Mouse (Mus musculus): ENCODE measurements around the gene Afg1l.

Afg1l gene

DNA sequence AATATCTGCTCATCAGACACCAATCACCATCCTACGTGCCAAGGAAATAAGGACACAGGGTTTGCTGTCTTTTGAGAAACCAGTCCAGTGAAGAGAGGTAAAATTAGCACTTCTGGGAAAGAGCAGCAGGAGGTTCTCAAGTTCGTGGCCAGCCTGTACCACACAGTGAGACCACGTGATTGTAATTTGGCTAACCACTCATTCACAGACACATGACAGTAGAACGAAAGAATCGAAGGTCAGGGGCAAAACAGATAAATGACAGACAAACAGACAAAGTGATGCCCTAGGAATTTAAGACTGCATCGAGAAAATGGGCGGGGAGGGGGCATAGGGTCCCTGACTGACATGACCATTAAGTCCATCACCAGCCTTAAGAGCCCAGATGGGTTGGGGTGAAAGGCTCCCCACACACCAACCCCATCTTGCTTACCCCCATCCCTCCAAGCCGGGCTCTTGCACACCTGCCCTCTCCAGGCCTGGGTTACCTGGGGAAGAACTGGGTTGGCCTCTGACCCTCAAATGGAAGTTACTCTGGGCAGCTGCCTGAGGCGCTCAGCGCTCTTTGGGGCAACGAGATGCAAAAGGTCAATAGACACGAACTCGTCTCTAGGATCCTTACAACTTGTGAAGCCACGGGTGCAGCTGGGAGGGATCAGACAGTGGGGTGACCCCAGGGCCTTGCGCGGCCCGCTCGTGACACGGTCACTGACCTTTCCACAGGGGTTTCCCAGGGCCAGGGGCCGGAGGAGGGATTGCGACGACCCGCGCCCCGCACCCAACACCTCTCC is 620 bp downstream of the Afg1l start:
- DNase-seq (ENCODE audit: low spot score in 2 of 2) = no peak

DNA sequence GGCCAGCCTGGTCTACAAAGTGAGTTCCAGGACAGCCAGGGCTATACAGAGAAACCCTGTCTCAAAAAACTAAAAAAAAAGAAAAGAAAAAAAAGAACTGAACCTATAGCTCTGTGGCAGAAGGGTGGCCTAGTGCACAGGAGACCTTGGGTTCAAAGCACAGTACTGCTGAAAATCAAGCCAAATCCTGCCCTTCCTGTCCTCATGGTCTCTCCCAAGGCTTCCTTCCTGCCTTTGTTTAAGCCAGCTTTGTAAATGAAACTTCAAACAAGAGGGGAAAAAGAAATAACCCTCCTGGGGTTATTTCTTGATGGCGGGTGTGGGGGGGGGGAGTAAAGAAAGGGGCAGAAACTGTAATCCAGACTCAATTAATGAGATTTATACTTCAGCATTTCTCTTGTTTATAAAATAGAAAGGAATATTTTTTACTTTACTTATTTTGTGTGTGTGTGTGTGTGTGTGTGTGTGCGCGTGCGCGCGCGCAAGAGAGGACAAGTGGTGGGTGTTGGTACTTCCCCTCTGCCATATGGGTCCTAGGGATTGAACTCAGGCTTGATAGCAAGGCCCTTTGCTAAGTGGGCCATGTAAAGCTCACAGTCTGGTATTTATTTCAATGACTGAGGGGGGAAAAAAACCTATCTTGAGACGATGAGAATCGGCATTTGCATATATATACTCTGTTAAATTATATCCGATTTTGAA is 1.4 kb downstream of the Afg1l start:
- DNase-seq (ENCODE audit: low spot score in 2 of 2) = no peak

DNA sequence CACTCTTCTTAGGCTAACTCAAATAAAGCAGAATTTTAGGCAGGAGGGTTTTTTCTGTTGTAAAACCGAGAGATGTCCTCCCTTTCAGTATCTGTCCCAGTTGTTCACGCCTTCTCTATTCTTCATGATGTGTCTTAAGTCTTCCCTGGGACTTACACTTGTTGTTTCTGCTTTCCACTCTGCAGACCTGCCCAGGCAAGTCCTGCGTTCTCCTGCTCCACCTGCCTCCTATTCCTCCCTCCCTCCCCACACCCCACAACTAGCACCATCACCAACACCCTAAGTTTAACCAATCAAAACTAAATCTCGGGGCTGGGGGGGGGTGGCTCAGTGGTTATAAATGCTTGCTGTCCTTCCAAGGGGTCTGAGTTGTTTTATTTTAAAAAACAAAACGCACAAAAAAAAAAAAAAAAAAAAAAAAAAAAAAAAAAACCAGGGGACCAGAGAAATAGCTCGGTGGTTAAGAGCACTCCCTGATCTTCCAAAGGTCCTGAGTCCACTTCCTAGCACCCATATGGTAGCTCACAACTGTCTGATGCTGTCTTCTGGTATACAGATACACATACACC is 3.3 kb downstream of the Afg1l start:
- DNase-seq (ENCODE audit: low spot score in 2 of 2) = no peak

DNA sequence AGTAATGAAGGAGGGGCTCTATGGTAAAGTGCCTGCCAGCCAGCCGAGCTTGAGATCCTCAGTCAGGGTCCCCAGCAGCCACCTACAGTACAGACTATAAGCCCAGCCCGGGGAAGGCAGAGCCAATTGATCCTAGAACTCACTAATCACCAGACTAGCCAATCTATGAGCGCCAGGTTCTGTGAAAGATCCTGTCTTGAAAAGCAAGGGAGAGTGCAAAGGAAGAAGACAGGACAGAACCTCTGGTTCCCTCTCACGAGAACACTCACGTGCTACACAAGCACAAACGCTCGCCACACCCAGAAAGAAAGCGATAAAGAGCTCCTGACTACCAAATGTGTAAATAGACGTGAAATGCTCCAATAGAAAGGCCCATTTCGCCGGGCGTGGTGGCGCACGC is 13.6 kb downstream of the Afg1l start:
- no peak for DNase-seq (ENCODE audit: low spot score in 2 of 2)

DNA sequence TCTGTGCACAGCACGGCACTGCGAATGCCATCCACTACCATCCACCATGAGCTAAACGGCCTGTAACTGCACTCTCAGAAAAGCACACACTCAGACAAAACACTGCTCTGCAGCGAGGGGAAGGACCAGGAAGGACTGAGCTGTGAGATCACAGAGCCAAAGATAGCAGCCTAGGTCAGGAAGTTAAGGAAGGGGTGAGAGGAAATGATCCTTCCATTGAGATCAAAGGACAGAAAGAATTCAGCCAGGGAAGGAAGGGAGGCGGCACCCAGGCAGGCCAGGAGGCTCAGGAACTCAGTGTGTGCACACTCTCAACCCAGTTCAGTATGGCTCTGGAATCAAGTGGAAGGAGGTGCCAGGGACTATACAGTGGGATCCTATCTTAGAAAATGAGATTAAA is 14.1 kb downstream of the Afg1l start:
- DNase-seq (ENCODE audit: low spot score in 2 of 2) = no peak

DNA sequence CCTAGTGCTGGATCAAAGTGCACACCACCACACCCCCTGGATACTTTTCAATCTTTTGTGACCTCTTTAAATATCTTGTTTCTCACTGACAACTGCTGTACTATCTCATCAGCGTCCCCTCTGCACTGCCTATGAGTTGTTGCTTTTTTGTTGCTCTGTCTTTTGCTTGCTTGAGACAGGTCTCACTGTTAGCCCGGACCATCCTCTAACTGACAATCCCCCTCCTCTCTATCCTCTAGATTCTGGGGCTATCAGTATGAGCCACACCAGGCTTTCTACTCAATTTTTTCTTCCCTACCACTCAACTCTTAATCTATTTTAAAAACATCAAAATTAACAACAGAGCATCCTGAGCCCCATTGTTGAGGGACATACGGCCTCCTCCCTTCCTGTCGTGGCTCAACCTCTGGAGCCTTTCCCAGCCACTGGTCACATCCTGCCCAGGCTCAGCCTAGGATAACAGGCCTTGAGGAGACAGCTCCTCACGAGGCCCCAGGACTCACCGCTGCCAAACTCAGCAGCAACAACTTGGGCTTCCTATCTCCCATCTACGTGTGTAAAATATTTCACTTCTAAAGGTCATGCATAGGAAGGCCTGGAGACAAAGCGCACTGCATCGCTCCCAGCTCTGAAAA is 20.7 kb downstream of the Afg1l start:
- DNase-seq (ENCODE audit: low spot score in 2 of 2) = no peak

DNA sequence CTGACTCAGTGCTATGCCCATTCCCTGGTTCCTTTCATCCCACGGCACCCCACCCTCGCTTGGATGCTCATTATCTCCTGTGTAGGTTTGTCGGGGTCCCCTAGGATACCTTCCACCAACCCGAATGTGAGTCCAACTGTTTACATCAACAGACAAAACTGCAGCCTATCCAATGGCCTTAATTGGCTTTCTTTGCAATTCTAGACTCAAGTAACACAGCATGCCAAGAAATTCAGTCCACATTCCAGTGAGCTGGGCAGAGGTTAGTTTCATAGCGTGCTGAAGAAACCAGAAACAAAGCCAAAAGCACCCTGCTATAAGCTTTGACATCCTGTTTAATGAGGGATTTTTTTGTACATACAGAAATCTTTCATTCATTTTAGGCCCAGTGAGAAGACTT is 22.4 kb downstream of the Afg1l start:
- no peak for DNase-seq (ENCODE audit: low spot score in 2 of 2)

DNA sequence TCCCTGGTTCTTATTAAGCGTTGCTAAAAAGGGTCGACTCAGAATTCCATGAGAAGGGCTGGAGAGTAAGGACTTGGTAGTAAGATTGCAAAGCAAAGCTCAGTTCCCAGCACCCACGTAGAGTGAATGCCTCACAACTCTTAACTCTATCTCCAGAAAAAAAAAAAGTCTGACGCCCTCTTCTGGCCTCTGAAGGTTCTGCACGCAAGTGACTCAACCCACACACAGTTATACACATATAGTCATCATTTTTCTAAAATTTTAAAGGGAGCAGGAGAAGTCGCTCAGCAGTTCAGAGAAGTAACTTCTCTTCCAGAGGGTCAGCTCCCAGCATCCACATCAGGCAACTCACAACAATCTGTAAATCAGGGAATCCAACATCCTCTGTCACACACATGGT is 23.7 kb downstream of the Afg1l start:
- DNase-seq (ENCODE audit: low spot score in 2 of 2) = no peak

DNA sequence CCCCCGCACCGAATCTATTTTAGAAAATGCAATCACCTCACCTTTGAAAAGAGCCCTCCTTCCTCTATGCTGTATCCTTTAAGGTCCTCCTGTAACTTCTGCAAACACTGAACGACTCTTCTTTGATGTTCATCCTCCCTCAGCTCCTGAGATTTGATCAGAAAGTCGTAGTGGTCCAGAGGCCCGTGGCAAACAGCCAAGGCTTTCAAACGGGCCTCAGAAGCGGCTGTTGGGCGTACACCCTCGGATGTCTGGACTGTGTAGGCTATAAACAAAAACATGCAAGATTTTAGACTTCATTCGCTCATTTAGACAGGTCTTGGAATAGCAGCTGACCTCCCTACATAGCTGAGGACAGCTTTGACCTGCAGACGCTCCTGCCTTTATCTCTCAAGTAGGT is 24.1 kb downstream of the Afg1l start:
- DNase-seq (ENCODE audit: low spot score in 2 of 2) = no peak

DNA sequence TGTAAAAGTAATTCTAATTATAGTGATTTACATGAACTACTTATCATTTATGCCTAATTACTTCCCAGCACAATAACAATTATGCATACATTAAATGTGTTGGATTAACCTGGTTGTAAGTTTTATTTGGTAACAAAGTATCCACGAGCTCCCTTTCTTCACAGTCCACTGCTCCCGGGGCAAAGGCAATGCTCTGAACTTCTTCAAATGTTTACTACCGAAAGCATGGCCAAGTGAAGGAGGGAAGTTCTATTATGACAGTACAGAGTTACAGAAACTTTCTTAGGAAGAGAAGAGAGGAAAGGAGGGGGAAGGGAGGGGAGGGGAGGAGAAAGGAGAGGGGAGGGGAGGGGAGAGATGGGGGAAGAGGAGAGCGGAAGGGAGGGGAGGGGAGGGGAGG is 28.7 kb downstream of the Afg1l start:
- no peak for DNase-seq (ENCODE audit: low spot score in 2 of 2)

DNA sequence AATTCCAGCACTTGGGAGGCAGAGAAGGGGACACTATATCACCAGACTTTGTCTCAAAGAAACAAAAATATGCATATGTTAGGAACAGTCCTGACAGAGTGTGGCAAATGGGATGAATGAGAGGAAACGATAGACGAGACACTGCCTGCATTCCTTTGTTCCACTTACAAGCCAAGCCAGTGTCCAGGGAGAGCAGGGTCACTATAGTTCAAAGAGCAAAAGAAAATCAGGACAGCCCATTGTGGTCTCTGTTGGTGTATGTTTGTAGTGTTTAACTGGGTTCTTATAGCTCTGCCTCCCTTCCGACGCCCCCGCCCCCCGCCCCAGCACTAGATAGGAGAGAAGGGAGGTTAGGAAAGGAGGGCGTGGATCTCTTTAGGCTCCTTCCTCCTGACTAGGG is 30.0 kb downstream of the Afg1l start:
- no peak for DNase-seq (ENCODE audit: low spot score in 2 of 2)

DNA sequence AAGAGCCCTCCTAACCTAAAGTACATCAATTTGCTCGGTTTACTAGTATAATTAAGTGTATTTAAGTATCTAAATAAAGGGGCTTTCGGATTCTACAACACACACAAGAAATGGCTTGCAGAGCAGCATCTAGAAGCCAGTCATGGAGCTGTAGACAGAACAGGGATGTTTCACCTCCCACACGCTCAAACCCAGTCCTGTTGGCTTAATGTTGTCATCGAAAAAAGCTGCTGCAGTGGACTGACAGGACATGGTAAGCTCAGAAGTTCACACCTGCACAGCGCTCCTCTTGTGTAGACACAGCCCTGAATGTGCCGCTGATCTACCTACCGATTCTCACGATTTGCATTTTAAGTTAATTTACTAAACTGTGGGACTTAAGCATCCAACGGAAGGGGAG is 32.2 kb downstream of the Afg1l start:
- DNase-seq (ENCODE audit: low spot score in 2 of 2) = no peak

DNA sequence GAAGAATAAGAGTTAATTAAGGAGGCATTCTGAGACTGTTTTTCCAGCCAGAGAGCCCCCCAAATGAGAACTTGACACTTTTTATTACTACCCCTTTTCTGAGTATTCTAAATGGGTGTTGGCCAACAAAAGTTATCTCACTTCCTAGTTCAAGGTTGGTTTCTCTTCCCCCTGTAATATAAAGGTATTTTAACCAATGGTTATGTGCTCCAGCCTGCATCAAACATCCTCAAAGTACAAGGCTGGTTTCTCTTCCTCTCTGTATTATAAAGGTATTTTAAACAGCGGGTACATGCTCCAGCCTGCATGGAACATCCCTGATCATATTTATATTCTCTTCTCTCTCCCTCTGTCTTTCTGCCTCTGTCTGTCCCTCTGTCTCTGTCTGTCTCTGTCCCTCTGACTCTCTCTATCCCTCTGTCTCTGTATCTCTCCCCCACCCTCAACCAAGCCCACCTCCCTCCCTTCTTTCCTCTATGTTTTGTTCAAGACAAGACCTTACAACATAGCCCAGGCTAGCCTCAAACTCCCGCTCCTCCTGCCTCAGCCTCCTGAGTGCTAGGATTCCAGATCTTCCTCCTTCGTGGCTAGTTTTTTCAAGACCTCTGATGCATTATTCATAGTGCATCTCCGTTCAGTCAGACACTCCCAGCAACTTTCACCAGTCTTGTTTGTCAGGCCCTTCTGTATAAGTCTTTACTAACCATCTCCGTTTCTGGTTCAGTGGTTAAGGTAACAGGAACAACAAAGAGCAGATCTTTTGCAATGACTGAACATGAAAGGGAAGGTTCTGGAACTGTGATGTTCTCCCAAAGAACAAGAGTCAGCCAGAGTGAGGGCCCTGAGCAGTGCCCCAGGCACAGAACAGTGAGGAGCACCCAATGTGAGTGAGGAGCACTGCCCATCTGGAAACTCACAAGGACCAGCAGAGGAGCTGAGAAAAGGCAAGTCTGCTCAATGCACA is 41.2 kb downstream of the Afg1l start:
- DNase-seq (ENCODE audit: low spot score in 2 of 2) = no peak

DNA sequence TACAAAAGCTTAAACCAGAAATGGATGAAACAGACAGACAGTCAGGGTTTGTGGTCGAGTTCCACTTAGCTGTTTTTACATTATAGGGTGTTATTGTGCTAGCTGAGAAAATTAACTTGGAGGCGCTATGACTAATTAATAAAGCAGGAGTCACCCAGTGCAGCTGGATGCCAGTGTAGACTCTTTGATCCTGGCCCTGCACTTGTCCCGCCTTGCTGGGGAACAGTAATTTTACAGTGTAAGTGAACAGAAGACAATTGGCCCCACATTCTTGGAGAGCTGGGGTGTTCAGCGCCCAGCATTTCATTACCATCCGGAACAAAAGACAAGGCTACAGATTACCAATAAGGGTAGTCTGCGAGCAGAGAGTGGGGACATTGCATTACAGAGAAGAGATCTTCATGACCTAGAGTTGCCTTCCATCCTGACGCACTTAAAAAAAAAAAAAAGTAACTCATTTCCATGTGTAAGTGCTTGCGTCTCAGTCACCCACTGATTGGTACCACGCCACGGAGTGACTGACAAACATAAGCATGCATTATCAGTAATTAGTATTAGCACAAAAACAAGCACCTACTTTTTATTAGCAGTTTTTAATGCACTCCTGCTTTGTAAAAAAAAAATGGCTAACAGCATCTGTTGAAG is 60.7 kb downstream of the Afg1l start:
- DNase-seq (ENCODE audit: low spot score in 2 of 2) = no peak

DNA sequence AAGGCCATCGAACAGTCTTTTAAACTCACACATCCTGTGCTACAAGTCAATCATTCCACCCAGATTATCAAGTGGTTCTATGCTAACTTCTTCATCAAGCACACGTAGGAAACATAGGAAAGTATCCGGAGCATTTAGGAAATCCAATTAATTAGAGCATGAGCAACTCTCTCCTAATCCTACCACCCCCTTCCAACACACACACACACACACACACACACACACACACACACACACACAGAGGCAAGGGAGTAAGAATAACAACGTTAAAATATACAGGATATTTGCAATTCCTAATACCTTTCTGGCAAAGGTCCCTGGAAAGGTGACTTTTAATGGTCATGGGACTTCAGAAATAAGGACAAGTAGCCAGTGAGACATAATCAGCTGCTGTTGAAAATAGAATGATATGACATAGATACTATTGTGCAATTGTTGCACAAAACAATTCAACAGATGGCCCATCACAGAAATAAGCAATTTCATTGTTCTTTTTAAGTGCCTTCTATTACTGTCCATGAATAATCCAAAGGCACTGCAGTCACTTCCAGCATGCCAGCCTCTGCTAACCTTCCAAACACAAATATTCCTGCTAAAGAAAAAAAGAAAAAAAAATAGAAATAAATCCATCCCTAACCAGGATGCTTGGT is 62.4 kb downstream of the Afg1l start:
- DNase-seq (ENCODE audit: low spot score in 2 of 2) = no peak

DNA sequence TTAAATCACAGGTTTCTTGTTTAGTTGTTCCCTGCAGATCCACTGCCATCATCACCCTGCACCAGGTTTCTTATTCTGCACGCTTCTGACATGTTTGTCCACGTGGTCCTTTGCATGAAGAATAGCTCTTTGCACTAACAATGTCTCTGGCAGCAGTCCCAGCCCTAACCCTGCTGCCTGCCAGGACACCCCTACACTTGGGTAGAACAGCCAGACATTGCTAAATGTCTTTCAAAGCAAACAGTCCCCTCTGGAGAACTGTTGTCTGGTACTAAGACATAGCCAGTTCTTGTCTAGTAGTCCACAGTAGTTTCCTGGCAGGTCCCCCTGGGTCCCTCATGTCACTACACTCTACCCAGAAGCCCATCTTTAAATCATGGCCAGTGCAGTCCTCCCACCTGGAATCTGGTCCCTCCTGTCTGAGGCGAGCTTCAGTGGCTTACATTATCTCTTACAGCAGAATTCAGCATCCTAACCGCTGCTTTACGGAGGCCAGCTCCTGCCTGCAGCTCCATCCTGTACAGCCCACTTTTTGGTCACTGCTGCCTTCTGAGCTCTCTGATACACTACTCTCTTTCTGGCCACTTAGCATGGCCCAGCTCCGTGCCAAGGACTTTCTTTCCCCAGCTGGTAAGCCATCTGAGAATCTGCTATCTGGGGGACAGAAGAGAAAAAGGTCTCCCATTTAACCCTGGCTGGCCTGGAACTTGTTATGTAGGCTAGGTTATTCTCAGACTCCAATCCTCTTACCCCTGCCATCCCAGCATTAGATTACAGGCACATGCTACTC is 67.4 kb downstream of the Afg1l start:
- DNase-seq (ENCODE audit: low spot score in 2 of 2) = peak in 1 of 2 experiments; percentile 54

DNA sequence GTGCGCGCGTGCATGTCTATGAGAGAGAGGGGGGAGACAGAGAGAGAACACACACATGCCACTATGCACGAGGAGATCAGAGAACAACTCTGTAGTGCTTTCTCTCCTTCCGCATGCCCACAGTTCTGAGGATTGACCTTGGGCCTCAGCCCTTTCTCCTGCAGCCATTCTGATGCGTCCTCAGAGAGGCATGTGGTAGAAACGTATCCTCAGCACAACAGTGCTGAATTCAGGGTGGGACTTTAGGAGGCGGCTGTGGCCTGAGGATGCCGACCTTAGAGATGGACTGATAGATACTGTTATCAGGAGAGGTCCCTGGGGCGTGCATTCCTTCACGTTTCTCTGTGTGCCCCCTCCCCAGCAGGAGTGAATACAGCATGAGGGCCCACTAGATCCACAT is 87.9 kb downstream of the Afg1l start:
- DNase-seq (ENCODE audit: low spot score in 2 of 2) = no peak

DNA sequence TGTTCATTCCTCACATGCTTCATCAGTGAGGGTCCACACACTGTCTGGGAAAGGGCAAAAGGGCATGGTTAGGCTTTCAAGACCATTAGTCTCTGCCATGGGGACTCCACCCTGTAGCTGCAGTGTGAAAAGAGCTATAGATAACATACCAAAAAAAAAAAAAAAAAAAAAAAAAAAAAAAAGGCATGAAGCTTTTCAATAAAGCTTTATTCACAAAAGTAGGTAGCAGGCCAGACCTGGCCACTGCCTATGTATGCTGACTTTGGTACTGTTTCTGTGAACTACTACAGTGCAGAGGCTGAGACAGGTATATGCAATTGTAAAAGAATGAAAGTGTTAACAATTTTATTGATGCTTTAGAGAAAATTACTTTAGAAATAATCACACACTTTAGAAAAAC is 90.2 kb downstream of the Afg1l start:
- DNase-seq (ENCODE audit: low spot score in 2 of 2) = no peak

DNA sequence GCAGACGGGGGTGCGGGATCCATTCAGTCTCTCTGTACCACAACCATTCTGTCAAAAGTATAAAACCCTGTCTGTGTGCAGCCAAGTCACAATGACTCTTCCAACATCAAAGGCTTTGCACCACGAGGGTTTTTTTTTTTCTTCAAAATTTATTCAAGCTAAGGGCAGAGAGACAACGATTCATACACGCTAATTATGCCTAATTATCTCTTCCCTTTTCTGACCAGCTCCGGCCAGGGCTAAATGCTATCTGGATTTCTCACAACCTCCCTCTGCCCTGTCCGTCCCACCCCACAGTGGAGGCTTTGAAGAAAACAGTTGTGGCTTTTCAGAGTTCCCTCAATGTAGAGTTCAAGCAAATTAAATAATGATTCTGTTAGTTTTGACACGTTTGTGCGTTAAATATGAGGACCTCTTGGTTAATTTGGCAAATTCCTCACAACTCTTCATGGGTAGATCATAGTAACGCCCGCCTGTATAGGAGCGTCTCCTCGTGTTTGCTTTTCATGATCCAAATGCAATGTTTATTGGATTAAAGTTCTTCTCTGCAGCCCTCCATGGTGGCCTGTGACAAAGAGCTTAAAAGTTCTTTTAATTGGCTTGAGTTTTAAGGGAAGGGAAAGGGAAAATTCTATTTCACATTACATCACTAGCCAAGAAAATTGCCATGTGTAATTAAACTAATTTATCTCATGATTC is 93.3 kb downstream of the Afg1l start:
- DNase-seq (ENCODE audit: low spot score in 2 of 2) = no peak
